Mouse (Mus musculus): ENCODE results near the gene Klf1. TPM values are rescaled to one million over a fixed set of nuclear protein-coding genes. Genes with fewer than 3 reads are reported as not detected.

Gene Klf1
- total RNA-seq, 2 experiments from 2014 or later: 197 to 228 TPM

DNA sequence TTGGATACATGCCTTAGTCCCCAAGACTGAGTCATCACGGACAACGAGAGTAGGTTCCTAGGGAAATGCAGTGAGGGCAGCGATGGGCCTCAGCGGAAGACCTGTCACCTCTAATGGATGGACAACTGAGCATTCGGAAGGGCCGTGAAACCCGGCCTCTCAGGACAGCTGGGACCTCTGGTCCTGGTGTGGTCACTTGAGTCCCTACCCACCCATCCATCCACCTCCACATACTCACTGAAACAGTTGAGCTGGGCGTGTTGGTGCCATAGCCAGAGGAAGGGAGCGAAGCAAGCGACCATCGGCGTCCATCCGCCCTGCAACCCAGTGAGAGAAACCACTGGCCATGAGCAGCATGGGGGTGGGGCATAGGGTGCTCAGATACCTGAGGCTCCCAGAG lies 28.9 kb downstream of the Klf1 start:
- no peak for ATAC-seq (replicated peaks; ENCODE audit: low FRiP score, low TSS enrichment, poor library complexity, severe bottlenecking)

DNA sequence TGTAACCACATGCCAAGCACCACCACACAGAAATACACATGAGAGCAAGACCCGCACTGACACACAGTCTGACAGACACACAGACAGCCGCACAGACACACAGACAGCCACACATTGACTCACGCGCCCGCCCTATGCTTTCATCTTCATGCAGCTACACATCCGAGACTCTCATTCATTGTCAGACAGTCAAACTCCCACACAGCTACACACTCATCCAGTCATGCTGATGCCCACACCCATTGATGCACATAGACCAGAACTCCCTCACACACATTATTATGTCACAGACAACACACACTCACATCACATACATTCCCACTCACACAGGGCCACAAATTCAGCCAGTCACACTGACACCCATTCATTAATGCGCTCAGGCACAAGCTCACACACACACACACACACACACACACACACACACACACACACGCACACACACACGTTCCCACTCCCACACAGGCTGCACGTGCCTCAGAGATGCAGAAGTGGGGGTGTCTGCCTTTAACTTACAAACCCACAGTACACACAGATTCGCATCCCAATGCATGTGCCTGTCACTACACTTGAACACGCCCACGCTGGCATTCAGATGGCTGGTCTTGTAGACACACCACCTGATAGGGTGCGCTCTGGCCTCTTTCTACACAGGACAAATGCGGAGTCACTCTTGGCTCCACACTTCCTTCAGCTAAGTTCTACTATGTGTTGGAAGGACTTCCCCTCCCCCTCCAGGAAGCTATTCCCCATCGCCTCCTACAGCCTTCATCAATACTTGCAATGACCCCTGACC lies 32.2 kb downstream of the Klf1 start:
- no peak for ATAC-seq (replicated peaks; ENCODE audit: low FRiP score, low TSS enrichment, poor library complexity, severe bottlenecking)

DNA sequence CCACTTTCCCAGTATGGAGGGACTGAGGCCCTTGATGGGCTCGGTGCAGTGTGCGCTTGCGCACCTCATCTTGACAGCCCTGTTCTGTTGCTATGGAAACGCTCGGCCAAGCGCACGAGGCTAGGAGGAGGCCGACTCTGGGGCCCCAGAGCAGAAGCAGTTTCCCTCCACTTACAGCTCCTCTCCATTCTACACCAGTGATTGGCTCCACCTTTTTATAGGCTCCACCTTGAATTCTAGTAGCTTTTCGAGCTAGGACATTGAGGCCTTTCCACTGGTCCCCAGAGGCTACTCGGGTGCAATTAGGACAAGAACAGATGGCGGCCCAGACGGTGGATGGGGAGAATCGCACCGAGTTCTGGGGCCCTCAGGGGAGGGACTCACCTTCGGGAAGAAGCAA lies 33.1 kb downstream of the Klf1 start:
- ATAC-seq (replicated peaks; ENCODE audit: low FRiP score, low TSS enrichment, poor library complexity, severe bottlenecking): no peak

DNA sequence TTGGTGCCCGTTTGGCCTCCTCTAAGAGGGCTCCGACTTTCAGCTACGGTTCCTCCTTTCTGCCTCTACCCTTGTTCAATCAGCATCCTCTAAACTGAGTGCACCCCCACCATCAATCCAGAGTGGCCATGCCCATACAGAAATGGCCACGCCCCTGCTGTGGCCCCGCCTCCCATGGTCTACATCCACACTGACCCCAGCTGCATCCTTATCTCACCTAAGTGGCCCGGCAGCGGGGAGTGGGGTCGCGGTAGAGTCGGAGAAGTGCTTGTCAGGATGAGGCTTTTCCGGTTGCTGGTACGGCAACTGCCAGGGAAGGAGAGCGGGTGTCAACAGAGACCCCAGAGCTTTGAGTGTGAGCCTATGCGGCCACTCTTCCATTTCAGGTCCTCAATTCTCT lies 33.8 kb downstream of the Klf1 start:
- 0 out of 2 replicates have a peak, but pooled peaks have one; percentile 7 for ATAC-seq (replicated peaks; ENCODE audit: low FRiP score, low TSS enrichment, poor library complexity, severe bottlenecking)

DNA sequence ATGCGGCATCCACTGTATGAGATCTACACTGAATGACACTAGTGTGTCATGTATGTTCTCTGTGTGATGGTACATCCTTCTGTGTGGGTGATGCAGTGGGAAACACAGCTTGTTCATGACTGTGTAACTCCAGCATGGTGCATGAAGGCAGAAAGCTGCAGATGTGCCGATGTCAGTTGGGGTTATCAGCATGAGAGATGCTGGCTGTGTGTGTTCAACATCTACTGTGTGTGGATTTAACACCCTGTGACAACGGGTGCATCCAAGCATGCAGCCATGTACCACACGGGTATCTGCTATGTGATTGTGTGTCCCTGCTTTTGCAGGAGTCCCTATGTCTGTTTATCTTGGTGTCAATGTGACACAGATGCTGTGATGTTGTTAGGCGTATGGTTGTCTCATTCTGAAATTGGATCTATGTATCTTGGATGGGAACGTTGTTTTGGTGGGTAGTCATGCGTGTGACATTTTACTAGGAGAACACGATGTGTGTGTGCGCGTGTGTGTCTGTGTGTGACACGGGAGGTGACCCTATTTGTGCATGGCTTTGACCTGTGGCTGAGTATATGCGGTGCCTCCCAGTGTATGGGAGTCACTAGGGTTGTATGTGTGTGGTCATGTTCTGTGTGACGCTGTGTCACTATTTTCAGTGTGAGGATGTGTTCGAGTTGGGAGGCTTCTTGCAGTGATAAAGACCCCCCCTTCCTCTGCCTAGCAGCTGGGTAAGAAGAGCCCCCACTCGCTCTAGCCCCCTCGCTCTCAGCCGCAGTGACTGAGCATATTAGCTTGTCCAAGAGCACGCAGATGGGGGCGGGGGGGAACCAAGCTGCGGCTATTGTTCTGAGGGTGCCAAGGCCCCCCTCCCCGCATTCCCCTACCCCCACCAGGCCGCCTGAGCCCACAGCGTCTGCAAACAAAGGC lies 34.6 kb downstream of the Klf1 start:
- peak; percentile 40 for ATAC-seq (replicated peaks; ENCODE audit: low FRiP score, low TSS enrichment, poor library complexity, severe bottlenecking)

DNA sequence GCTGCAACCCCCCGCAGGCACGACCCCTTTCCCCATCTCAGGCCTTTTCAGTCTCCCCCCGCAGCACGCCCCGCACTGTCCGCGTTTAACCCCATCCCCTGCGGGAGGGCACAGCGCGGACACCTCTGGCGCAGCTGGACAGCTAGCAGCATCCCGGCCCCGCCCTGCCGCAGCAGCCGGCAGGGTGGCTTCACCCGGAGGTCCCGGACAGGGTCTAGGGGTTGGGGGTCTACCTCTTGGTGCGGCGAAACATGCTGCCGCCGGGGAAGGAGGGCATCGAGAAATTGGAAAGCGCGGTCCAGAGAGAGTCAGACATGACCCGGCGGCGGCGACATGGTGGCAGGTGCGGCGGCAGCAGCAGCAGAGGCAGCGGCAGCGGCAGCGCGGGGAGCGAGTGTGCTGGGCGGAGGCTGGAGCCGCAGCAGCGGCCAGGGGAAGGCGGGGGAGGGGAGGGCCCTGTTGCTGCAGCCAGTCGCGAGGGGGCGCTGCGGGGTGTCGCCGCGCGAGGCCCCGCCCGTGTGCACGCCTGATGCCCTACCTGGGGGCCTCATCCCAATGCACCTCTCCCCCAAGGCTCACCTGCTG lies 35.3 kb downstream of the Klf1 start, which contains the start of gene Mast1:
Mast1 (minus strand) TSS at position 398 of the 585 bp plus-strand sequence.
- ATAC-seq (replicated peaks; ENCODE audit: low FRiP score, low TSS enrichment, poor library complexity, severe bottlenecking): peak; percentile 72

DNA sequence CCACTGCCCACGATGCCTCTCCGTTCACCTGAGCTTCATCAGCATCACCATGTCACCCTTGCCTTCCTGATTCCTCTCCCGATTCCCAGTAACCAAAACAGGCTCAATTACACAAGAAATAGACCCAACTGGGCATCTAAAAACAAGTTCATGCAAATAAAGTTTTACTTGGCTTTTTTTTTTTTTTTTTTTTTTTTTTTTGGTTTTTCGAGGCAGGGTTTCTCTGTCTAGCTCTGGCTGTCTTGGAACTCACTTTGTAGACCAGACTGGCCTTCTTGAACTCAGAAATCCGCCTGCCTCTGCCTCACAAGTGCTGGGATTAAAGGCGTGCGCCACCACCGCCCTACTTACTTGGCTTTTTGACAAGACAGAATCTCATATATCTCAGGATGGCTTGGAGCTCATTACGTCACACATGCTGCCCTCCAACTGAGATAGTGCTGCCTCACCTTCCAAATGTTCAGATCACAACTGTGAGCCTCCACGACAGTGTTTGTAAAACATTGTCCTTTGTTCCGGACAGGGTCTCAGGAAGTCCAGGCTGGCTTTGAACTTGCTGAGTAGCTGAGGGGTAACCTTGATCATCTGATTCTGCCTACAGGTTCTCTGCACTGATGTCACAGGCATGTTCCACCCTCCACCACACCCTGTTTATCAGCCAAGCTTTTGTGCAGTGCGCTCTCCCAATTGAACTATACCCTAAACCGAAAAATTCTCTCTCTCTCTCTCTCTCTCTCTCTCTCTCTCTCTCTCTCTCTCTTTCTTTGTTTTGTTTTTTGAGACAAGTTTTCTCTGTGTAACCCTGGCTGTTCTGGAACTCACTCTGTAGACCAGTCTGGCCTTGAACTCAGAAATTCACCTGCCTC lies 36.1 kb downstream of the Klf1 start:
- 0 out of 2 replicates have a peak, but pooled peaks have one; percentile 20 for ATAC-seq (replicated peaks; ENCODE audit: low FRiP score, low TSS enrichment, poor library complexity, severe bottlenecking)

DNA sequence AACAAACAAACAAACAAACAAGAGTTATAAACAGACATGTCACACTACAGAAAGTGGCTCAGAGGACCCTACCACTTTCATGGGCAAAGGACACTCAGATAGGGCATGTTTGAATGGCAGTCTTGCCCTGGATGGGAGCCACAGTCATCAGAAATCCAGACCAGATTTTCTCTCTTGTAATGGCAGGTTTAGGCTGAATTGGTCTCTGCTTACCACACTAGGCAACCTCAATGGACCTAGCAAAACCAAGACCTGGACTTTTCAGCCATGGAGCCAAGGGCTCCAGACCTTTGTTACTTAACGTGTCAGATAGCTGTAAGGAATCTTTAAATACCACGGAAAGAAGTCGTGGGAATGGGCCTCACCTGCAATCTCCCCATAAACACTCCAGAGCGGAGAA lies 42.0 kb downstream of the Klf1 start:
- no peak for ATAC-seq (replicated peaks; ENCODE audit: low FRiP score, low TSS enrichment, poor library complexity, severe bottlenecking)

DNA sequence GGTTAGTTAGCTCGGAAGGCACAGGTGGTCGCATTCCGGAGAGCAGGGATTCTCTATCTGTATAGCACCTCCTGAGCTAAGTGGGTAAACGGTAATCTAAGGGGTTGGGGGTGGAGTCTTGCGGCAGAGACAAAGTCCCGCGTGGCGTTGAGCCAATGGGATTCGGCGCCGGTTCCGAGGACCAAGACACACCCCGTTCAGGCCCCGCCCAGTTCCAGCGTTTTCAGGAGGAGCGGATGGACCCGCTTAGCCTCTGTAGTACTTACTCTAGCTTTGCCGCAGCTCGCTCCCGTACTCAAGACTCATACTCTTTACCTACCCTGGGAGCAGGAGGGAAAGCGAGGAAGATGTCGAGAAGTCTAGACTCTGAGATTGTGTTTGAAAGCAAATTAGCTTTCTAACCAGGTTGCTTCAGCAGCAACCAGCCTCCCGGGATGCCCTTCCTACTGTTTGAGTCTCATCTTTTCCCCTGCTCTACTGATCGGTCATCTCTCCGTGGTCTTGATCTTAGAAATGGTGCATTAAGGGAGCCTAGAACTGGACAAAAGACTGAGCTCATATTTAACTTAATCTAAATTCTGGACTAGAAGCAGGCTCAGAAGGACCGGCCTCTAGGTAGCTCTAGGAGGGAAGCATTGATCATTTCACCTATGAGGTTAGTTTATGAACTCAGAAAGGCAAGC lies 42.9 kb downstream of the Klf1 start:
- peak; percentile 78 for ATAC-seq (replicated peaks; ENCODE audit: low FRiP score, low TSS enrichment, poor library complexity, severe bottlenecking)

DNA sequence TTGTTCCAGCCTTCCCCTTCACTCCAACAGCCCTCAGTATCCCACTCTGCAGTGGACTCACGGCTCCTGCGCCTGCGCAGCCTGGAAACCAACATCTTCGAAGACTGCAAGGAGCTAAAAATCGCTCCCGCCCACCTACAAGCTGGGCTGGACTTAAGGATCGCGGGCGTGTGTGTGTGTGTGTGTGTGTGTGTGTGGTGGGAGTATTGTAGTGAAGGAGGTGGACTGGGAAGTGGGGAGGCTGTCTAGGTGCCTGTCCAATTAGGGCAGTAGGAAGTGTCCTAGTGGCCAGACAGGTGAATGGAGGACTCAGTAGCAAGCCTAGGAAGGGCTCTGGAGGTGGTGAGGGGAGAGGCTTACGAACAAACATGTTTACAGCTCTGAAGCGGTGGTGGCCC lies 43.5 kb downstream of the Klf1 start:
- 0 out of 2 replicates have a peak, but pooled peaks have one; percentile 12 for ATAC-seq (replicated peaks; ENCODE audit: low FRiP score, low TSS enrichment, poor library complexity, severe bottlenecking)

DNA sequence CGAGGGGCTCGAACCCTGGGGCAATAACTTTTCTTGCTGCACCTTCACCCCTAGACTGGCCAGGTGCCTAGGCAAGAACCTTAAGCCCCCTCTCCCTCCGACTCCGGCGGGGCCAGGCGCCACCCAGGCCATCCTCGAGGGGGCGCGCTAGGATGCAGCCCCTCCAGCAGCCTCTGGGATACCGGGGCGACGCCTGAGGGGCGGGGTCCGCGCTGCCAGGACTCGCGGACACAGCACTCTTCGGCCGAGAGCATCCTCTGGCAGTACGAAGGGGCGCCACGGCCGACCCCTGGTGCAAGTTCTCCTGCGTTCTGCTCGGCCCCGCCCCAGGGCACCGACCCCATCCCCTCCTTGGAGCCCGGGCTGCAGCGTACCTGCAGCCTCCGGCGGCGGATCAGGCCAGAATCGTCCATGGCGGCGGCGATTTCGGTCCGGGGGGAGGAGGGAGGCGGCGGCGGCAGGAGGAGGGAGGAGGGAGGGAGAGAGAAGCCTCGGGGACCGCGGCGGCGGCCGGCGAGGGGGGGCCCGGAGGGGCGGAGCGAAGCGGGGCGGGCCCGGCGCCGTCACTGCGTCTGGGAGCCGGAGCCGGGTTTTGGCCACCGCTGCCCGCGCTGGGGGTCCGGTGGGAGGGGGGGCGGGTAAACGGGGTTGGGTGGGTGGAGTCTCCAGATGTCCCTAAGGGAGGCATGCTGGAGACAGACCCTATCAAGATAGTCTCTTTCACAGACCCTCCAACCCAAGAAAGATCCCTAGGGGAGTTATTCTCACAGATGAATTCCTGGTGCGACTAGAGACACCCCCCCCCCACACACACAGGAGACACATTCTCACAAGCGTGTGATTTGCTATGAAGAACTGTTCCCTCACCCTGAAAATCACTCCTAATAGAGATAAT lies 44.2 kb downstream of the Klf1 start:
- ATAC-seq (replicated peaks; ENCODE audit: low FRiP score, low TSS enrichment, poor library complexity, severe bottlenecking): 0 out of 2 replicates have a peak, but pooled peaks have one; percentile 15

DNA sequence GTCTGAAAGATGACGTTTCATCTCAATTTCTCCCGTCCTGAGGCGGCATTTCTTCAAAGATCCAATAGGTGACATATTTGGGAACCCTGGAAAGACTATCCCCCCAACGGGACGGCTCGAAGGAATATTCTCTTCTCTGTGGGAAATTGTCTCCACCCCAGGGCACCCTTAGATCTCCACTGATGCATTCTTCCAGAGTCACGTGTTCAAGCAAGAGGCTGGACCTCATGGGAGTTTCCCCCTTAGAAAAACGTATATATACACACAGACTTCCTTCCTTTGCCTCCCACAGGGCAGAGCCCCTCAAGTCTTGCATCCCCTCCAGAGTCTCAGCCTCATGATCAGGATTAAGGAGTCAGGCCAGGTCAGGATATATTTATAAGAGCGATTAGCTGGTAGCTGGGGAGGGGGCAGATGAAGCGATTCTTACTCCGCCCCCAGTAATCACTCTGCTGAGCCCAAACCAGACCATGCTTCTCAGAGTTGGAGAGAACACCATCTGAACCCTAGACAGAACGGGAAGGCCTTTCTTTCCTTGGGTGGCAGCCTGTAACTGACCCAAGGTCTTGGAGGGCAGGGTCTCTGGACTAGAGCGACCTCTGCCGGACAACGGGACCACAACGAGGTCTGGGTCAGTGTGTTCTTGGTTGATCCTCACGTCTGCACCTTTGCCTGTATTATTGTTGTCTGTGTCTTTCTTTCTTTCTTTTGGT lies 45.0 kb downstream of the Klf1 start, which contains the start of gene Rtbdn:
Rtbdn (plus strand) TSS at position 464 of the 713 bp plus-strand sequence.
- ATAC-seq (replicated peaks; ENCODE audit: low FRiP score, low TSS enrichment, poor library complexity, severe bottlenecking): no peak

DNA sequence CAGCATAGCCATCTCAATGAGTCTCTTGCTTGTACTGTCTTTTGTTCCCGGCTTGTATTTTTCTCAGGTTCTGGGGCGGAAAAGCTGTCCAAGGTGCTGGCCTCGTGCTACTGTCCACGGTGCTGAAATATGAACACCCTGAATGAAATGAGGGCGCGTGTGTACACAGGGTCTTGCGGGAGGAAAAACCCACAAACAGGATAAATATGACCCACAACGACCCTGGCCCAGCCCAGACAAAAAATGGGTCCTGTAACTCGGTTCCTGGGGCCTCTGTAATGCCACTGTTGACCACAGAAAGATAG lies 45.5 kb downstream of the Klf1 start:
- ATAC-seq (replicated peaks; ENCODE audit: low FRiP score, low TSS enrichment, poor library complexity, severe bottlenecking): peak; percentile 59

DNA sequence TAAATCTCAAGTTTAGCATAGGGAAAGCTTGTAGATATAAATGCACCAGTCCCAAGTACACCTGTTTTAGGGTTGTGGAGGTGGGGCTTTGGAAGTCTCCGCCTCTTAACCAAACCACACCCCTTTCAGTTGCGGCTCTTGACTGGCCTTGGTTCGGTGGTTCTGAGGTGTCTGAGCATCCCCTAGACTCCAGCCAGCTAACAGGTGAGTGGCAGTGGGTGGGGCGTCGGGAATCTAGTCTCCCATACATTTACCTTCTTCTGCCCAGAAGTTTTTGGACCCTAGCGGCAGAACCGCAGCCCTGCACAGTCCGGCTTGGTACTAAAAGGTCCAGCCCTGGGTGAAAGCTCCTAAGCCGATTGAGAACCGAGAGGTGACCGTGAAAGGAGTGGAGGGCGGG lies 48.0 kb downstream of the Klf1 start:
- no peak for ATAC-seq (replicated peaks; ENCODE audit: low FRiP score, low TSS enrichment, poor library complexity, severe bottlenecking)

DNA sequence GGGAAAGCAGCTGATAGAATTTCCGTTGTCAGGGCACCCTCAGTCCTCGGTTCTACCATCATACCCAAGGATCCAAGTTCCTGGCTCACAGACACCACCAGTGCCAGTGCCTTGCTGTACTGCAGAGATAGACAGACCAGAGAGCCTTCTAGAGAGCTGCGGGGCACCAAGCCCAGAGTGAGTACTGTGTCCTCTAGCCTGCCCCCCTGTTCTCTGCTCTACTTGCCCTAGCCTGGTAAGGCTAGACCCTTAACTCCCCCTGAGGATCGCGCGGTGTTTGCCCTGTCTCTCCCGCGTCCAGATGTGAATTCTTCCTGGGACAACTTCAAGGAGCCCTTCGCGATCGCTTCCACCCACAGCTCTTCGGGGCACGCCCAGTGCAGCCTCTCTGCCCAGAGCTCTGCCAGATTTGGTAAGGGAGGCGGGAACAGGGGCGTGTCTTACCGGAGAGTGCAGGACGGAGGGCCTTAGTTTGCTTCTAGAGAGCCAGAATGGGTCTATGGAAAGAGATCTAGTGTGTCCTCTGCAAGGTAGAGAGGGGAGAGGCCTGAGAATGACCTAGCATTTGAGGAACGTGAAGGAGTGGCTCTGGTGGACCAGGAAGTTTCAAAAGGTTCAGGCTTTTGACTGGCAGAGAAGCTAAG lies 51.0 kb downstream of the Klf1 start:
- ATAC-seq (replicated peaks; ENCODE audit: low FRiP score, low TSS enrichment, poor library complexity, severe bottlenecking): peak; percentile 81
